Mouse (Mus musculus) thymus, postnatal 36 days (tissue): Measurements from ENCODE around the gene Rcn3.
"Not testable (repeated sequence)": the region's sequence is repeated elsewhere in the genome, so short reads cannot be mapped to it uniquely, and the experiment has no call there.

Experiments used
- DNase-seq, 2 experiments: peaks; one replicate each; pipeline ENCODE4 v3.0.0; 2022; ENCODE audit warnings: mixed read lengths in 2 of 2

Gene Rcn3

GRCm38 (mm10) chr7:45097479-45097878 is 5.5 kb upstream of the Rcn3 start:
- no peak for DNase-seq

- DNase-seq: not testable (repeated sequence)
These were observed 3.9 kb upstream of the Rcn3 start for GRCm38 (mm10) chr7:45095965-45096364.

- no peak for DNase-seq
These were observed 3.3 kb upstream of the Rcn3 start for GRCm38 (mm10) chr7:45095367-45095766.

- no peak for DNase-seq
These were observed 2.1 kb upstream of the Rcn3 start for GRCm38 (mm10) chr7:45094121-45094520.

GRCm38 (mm10) chr7:45093516-45093905 is 1.5 kb upstream of the Rcn3 start:
- peak in 1 of 2 experiments; percentile 22 for DNase-seq

GRCm38 (mm10) chr7:45092828-45093515 is 951 bp upstream of the Rcn3 start:
- DNase-seq: no peak

- no peak for DNase-seq
These were observed 725 bp downstream of the Rcn3 start for GRCm38 (mm10) chr7:45091001-45091990.

- peak; percentile 18 to 43 for DNase-seq
These were observed 1.6 kb downstream of the Rcn3 start for GRCm38 (mm10) chr7:45090251-45090977.

- DNase-seq: no peak
These were observed 3.4 kb downstream of the Rcn3 start for GRCm38 (mm10) chr7:45088597-45088996.

GRCm38 (mm10) chr7:45086084-45086483 is 5.9 kb downstream of the Rcn3 start:
- DNase-seq: no peak

GRCm38 (mm10) chr7:45083300-45083890 is 8.6 kb downstream of the Rcn3 start:
- peak; percentile 48 to 59 for DNase-seq

GRCm38 (mm10) chr7:45082401-45083299 is 9.4 kb downstream of the Rcn3 start:
- DNase-seq: peak; percentile 46 to 53

GRCm38 (mm10) chr7:45081016-45081415 is 11.0 kb downstream of the Rcn3 start:
- DNase-seq: no peak

- DNase-seq: peak; percentile 88 to 94
These were observed 12.2 kb downstream of the Rcn3 start for GRCm38 (mm10) chr7:45079856-45080255.

- DNase-seq: peak; percentile 70 to 74
These were observed 13.5 kb downstream of the Rcn3 start for GRCm38 (mm10) chr7:45078513-45078912.

GRCm38 (mm10) chr7:45077829-45078228 is 14.2 kb downstream of the Rcn3 start:
- no peak for DNase-seq

GRCm38 (mm10) chr7:45077322-45077721 is 14.7 kb downstream of the Rcn3 start:
- DNase-seq: no peak

GRCm38 (mm10) chr7:45076501-45076900 is 15.5 kb downstream of the Rcn3 start:
- no peak for DNase-seq

GRCm38 (mm10) chr7:45075405-45075804 is 16.6 kb downstream of the Rcn3 start:
- DNase-seq: no peak

GRCm38 (mm10) chr7:45073949-45074348 is 18.1 kb downstream of the Rcn3 start:
- DNase-seq: no peak

GRCm38 (mm10) chr7:45073171-45073707 is 18.8 kb downstream of the Rcn3 start:
- no peak for DNase-seq
